Mouse (Mus musculus) E14TG2a.4 (cell line): ENCODE measurements at regions not wholly inside any gene's neighbourhood (a gene's known extent, or its start where the extent isn't known, plus 50 kb on each side); places are given as distances from the start of the nearest gene placed in this dataset.

Source experiments
- H3K27me3 ChIP-seq: 2 replicates; pipeline ENCODE4 v1.6.1; 2014; ENCODE audit warnings: low read length, control low read depth; ENCODE audit not compliant: insufficient read depth
- H3K36me3 ChIP-seq: 2 replicates; pipeline ENCODE4 v1.6.1; 2014; ENCODE audit warnings: low read length, control low read depth; ENCODE audit not compliant: insufficient read depth
- H3K4me1 ChIP-seq: replicated peaks from 2 replicates; pipeline ENCODE4 v1.6.1; 2014; ENCODE audit warnings: low read depth, low read length, control low read depth
- H3K4me3 ChIP-seq: replicated peaks from 2 replicates; pipeline ENCODE4 v1.5.1; 2014; ENCODE audit warnings: mild to moderate bottlenecking, low read length
- H3K9me3 ChIP-seq: 2 replicates; pipeline ENCODE4 v1.6.1; 2014; ENCODE audit warnings: low read length, control low read depth
- CTCF ChIP-seq: conservative IDR thresholded peaks from 2 replicates; pipeline ENCODE4 v1.5.1; 2014; ENCODE audit warnings: low read length
- NANOG ChIP-seq: IDR thresholded peaks from 2 replicates; pipeline ENCODE4 v1.6.1; 2014; ENCODE audit warnings: borderline replicate concordance, low read length, mixed read lengths
- POU5F1 ChIP-seq: IDR thresholded peaks from 2 replicates; pipeline ENCODE4 v1.6.1; 2014; ENCODE audit warnings: low read length, borderline replicate concordance

GRCm38 (mm10) chr2:45265819-45266218, 148.6 kb upstream of the Zeb2 start:
- H3K27me3 ChIP-seq, result no peaks in the 10 kb centered on the region
- H3K4me1 ChIP-seq, result no peaks in the 10 kb centered on the region
- H3K36me3 ChIP-seq, result no peaks in the 10 kb centered on the region
- TF ChIP-seq POU5F1, result no peak
- TF ChIP-seq CTCF, result no peak
- no peak for TF ChIP-seq NANOG
- no peaks in the 10 kb centered on the region for H3K9me3 ChIP-seq
- H3K4me3 ChIP-seq, result no peak overlapping the region

- no peak overlapping the region for H3K4me3 ChIP-seq
- H3K9me3 ChIP-seq, result no peaks in the 10 kb centered on the region
- no peaks in the 10 kb centered on the region for H3K4me1 ChIP-seq
- no peaks in the 10 kb centered on the region for H3K27me3 ChIP-seq
- no peak for TF ChIP-seq NANOG
- TF ChIP-seq POU5F1, result no peak
- no peaks in the 10 kb centered on the region for H3K36me3 ChIP-seq
Measured at GRCm38 (mm10) chr2:45261949-45262348, 144.8 kb upstream of the Zeb2 start.

DNA sequence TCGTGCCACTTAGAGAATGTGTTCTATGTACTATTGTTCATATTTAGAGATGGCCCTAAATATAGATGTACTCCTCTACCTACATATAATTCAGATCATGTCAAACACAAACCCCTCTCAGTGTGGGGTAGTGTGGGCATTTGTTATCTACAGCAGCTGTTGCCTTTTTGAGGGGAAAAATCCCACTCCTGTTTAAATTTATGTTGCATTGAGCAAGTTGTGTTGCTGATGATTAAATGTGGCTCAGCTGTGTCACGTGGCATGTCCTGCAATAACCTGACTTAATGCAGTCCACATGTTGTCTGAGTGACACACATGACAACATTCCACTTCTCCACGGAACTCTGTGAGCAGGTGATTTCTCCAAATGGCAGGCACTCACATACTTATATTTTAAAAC, 141.7 kb upstream of the Zeb2 start:
- no peaks in the 10 kb centered on the region for H3K36me3 ChIP-seq
- no peak overlapping the region for H3K4me3 ChIP-seq
- H3K9me3 ChIP-seq, result no peaks in the 10 kb centered on the region
- H3K4me1 ChIP-seq, result no peaks in the 10 kb centered on the region
- no peaks in the 10 kb centered on the region for H3K27me3 ChIP-seq
- no peak for TF ChIP-seq POU5F1
- no peak for TF ChIP-seq CTCF
- no peak for TF ChIP-seq NANOG

GRCm38 (mm10) chr2:45256373-45256772, 139.2 kb upstream of the Zeb2 start:
- no peaks in the 10 kb centered on the region for H3K27me3 ChIP-seq
- H3K4me3 ChIP-seq, result no peak overlapping the region
- no peaks in the 10 kb centered on the region for H3K36me3 ChIP-seq
- H3K9me3 ChIP-seq, result no peaks in the 10 kb centered on the region
- TF ChIP-seq CTCF (no peak), POU5F1 (no peak), NANOG (no peak)
- H3K4me1 ChIP-seq, result no peaks in the 10 kb centered on the region

DNA sequence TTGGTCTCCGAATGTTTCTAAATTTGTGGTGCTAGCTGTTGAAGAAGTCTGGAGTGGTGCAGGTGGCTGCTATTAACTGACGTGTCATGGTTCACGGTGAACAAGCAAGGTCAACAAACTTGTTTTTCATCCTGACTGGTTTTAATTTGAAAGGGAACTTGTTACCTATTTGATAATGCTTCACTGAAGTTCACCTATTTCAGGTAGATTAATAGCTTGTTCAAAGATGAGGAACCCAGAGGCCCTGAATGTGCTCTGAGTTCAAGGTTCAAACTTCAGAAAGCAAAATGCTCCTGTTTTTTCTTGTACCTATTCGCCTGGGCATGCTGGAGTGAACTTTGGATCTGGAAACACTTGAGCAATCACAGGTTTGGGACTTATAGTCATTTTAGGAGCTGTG, 136.7 kb upstream of the Zeb2 start:
- no peaks in the 10 kb centered on the region for H3K36me3 ChIP-seq
- TF ChIP-seq CTCF (no peak), POU5F1 (no peak), NANOG (no peak)
- no peaks in the 10 kb centered on the region for H3K9me3 ChIP-seq
- H3K4me3 ChIP-seq, result no peak overlapping the region
- no peaks in the 10 kb centered on the region for H3K4me1 ChIP-seq
- H3K27me3 ChIP-seq, result no peaks in the 10 kb centered on the region

GRCm38 (mm10) chr2:45252321-45252720, 135.1 kb upstream of the Zeb2 start:
- Histone ChIP-seq H3K4me1 (no peaks in the 10 kb centered on the region), H3K4me3 (no peak overlapping the region), H3K9me3 (no peaks in the 10 kb centered on the region), H3K27me3 (no peaks in the 10 kb centered on the region), H3K36me3 (no peaks in the 10 kb centered on the region)
- TF ChIP-seq CTCF (no peak), NANOG (no peak), POU5F1 (no peak)

- Histone ChIP-seq H3K27me3 (no peaks in the 10 kb centered on the region), H3K4me1 (no peaks in the 10 kb centered on the region), H3K9me3 (no peaks in the 10 kb centered on the region), H3K4me3 (no peak overlapping the region), H3K36me3 (no peaks in the 10 kb centered on the region)
- TF ChIP-seq CTCF (no peak), POU5F1 (no peak), NANOG (no peak)
Measured at GRCm38 (mm10) chr2:45249658-45250057, 132.5 kb upstream of the Zeb2 start.

DNA sequence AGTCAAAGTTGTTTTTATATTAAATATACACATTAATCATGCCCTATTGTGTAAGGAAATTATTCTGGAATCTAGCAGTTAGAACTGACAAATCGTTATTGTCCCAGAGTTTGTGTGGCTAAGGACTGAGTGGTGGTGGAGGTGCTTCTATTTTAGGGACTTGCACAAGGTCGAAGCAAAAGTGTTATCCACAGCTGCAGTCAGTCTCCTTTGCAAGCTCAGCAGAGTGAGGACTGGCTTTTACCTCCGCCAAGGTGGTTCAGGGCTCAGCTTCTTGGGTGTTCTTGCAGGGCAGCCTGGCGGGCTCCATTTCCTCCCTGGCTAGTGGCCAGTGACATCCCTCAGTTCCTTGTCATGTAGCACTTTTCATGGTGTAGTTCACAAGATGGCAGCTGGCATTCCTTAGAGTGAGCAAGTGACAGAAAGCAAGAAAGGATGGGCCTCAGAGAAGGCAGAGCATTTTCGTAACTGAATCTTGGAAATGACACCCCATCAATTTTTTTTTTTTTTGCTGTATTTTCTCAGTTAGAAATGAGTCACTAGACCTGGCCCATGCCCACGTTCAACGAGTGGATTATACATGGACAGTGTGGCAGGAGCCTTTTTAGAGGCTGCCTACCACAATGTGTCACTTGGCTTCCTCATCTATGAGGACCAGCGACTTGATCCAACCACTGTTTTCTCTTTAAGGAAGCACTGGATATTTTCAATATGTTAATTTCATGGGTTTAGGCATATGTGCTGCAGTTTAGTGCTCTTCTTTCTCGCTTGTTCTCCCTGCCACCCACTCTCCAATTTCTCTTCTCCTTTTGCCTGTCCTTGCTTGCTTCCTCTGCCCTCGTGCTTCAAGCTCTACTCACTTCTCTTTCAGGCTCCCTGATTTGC, 129.1 kb upstream of the Zeb2 start:
- TF ChIP-seq POU5F1 (no peak), NANOG (no peak), CTCF (no peak)
- Histone ChIP-seq H3K9me3 (no peaks in the 10 kb centered on the region), H3K27me3 (no peaks in the 10 kb centered on the region), H3K36me3 (no peaks in the 10 kb centered on the region), H3K4me1 (no peaks in the 10 kb centered on the region), H3K4me3 (no peak overlapping the region)

- no peaks in the 10 kb centered on the region for H3K9me3 ChIP-seq
- no peak for TF ChIP-seq POU5F1
- no peak for TF ChIP-seq CTCF
- TF ChIP-seq NANOG, result no peak
Measured at GRCm38 (mm10) chr2:45245506-45245905, 128.3 kb upstream of the Zeb2 start.

More at GRCm38 (mm10) chr2:45245506-45245905, 128.3 kb upstream of the Zeb2 start:
- H3K4me3 ChIP-seq, result no peak overlapping the region
- no peaks in the 10 kb centered on the region for H3K4me1 ChIP-seq
- no peaks in the 10 kb centered on the region for H3K36me3 ChIP-seq
- no peaks in the 10 kb centered on the region for H3K27me3 ChIP-seq
